ENCODE assay signal across 8 mouse cellular contexts in genomic region chr1:43006051-43006514, GRCm38 (mm10). TPM values are rescaled to one million over a fixed set of nuclear protein-coding genes. Genes with fewer than 3 reads are reported as not detected.
DNase-seq lines count a peak whose midpoint lies in the region; ATAC-seq lines count a peak whose summit lies in the region.
"Had no signal": no experiment of that assay in that cellular context is flagged by ENCODE, and none has a peak within 500 bp of the region (broad histone marks: within the 10 kb centered on the region; RNA-seq: fewer than 3 reads in every experiment).

No protein-coding gene starts in this region.

- H3K9me3 ChIP-seq in limb, embryonic 12.5 days: no peaks in the 10 kb centered on the region
- H3K9me3 ChIP-seq: stomach, embryonic 15.5 days had no signal

- ATAC-seq in limb, embryonic 12.5 days (ENCODE audit: insufficient number of reproducible peaks, insufficient read depth, low FRiP score, low TSS enrichment, low read depth): no peak

- no peak overlapping the region for H3K27ac ChIP-seq in limb, embryonic 12.5 days
- H3K27ac ChIP-seq: stomach, embryonic 15.5 days had no signal

- peak overlapping the region; percentile 30; the same call in 1 of the 2 replicates for H3K4me2 ChIP-seq in limb, embryonic 12.5 days
- H3K4me2 ChIP-seq: stomach, embryonic 15.5 days had no signal

- no peaks in the 10 kb centered on the region for H3K4me1 ChIP-seq in limb, embryonic 12.5 days (replicated peaks)
- H3K4me1 ChIP-seq: stomach, embryonic 15.5 days had no signal

- DNase-seq in MN1 (ENCODE audit: low spot score): peak; percentile 66
- peak; percentile 82 for DNase-seq in brain, adult 2 months (ENCODE audit: low read depth, low spot score)
- peak; percentile 31 to 35 for DNase-seq in frontal cortex, postnatal 36 days (ENCODE audit: low spot score in 2 of 2)
- DNase-seq in thymus, postnatal 25 days: no peak
- no peak for DNase-seq in spleen, adult 12 weeks (ENCODE audit: low spot score)
- no peak for DNase-seq in cerebellum, adult 8-10 months

- WGBS in limb, embryonic 12.5 days: 48% methylated on average over 13 of the region's 13 CpGs

- no peak overlapping the region for H3K9ac ChIP-seq in limb, embryonic 12.5 days (replicated peaks)
- H3K9ac ChIP-seq: stomach, embryonic 15.5 days had no signal

- no peak overlapping the region for H3K4me3 ChIP-seq in limb, embryonic 12.5 days (replicated peaks)
- H3K4me3 ChIP-seq: stomach, embryonic 15.5 days had no signal

- no peaks in the 10 kb centered on the region for H3K27me3 ChIP-seq in limb, embryonic 12.5 days
- H3K27me3 ChIP-seq: stomach, embryonic 15.5 days had no signal

- no peaks in the 10 kb centered on the region for H3K36me3 ChIP-seq in limb, embryonic 12.5 days
- H3K36me3 ChIP-seq: stomach, embryonic 15.5 days had no signal

RNA-seq across cellular contexts. Expression of gene Gpr45, which starts 53.4 kb away (rescaled TPM):
- polyA plus RNA-seq in limb, embryonic 12.5 days (2016; fragmentation: Nextera tagmentation; extraction: Ambion mirVana): 12.0 and 13.8 TPM in 2 replicates

Comparison
In these comparisons a context has a peak if more than half of its experiments do, and no peak if none do; other contexts are left out.
1. DNase-seq: peak in MN1 (single experiment), brain, adult 2 months (single experiment) and frontal cortex, postnatal 36 days (2 of 2); none in thymus, postnatal 25 days (single experiment), spleen, adult 12 weeks (single experiment) and cerebellum, adult 8-10 months (single experiment).